Mouse (Mus musculus) c-Kit-positive CD71-positive TER-119-positive erythroid progenitor cells, embryonic 14.5 days (primary cell): ENCODE data around the gene Gata3.
A peak's percentile ranks its signal among the peaks of the same experiment; 100 is the strongest.

Source experiments
- DNase-seq: peaks from one replicate; pipeline ENCODE4 v3.0.0-alpha.2; 2013; ENCODE audit warnings: low spot score

Gata3 gene

GRCm38 (mm10) chr2:9886031-9886430 is 3.8 kb downstream of the Gata3 start:
- DNase-seq: no peak

DNA sequence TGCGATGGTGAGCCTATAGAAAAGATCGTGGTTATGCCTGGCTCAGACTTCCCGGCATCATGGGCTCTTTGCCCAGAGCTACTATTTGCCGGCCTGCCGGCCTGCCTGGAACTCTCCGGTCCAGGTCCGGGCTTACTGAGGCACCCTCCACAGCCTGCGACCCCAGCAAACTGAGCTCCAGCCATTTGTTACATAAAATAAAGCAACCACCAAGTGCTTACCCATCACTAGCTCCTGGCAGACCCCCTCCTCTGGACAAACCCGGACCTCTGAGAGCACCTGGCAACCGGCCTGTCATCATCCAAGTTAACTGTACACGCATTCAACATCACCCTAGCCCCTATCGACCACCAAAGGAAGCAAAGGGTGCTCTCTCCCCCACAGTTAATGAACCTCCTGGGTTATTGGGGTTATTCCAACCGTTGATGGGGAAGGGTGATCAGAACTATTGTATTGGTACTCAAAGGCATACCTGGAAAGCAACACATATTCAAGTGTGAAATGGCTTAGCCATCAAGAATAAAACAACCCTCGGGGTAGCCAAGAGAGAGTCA is 4.5 kb downstream of the Gata3 start:
- DNase-seq: no peak

GRCm38 (mm10) chr2:9884533-9885216 is 5.2 kb downstream of the Gata3 start:
- DNase-seq: no peak

DNA sequence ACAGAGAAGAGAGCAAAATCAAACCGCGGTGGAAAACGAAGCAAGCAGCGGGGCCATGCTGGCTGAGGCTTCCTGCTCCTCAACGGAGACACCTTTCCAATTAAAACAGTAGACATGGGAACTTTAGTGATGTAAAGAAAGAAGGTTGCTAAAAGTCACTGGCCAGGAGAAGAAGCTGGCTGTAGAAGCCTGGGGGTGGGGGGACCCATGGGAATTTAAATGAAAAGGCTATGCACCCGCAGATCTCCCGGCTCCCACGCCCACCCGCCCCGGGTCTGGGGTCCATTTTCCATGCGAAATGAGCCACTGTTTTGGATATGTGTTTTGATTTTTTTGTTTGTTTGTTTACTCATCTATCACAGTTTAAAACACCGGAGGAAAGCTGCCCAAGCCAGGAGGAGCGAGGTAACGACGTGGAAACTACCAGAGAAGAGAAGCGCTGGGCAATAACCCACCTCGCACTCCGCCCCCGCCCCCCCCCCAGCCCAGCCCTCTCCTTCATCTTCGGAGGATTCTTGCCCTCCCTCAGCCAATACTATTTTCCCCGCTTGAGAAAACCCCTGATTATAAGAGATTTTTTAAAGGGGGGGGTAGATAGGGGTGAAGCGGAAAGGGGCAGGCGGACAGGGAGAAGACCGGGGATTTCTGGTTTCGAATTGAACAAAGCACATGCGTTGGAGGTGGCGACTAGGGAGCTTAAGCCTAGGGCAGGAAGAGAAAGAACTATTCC is 5.9 kb downstream of the Gata3 start:
- no peak for DNase-seq

DNA sequence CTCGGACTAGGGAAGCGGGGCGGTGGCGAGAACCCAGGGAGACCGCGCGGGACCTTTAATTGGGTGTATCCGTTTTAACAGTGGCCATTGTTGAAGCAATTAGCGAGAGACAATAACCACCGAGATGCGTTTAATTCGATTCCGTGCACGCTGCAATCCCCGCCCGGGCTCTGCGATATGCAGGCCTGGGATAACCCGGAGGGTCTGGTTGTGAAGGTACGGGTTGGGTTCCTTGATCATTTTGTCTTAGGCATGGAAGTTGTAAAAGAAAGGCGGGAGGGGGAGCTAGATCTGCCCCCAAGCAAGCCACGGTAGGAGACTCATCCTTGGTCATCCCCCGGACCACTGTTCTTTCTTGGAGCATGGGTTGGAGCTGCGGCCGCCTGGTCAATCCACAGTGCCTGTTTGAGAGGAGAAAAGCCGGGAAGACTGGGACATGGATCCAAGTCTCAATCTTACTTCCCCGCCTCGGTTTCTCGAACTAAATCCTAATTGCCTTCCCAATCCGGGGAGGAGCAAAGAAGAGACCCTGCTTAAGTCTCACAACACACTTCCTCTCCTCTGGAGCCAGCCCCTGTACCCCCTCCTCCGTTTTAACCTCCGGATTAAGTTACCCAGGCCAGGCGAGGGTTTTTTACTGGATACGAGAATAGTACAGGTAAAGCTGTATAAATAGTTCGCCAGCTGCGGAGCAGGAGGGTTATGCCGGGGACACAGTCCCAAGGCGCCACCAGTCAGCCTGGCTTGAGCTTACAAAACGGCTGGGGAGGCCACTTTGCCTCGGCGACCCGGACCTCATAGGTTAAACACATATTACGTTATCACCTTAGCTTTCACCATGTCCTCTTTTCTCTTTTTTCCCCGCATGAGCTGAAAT is 6.7 kb downstream of the Gata3 start:
- no peak for DNase-seq

DNA sequence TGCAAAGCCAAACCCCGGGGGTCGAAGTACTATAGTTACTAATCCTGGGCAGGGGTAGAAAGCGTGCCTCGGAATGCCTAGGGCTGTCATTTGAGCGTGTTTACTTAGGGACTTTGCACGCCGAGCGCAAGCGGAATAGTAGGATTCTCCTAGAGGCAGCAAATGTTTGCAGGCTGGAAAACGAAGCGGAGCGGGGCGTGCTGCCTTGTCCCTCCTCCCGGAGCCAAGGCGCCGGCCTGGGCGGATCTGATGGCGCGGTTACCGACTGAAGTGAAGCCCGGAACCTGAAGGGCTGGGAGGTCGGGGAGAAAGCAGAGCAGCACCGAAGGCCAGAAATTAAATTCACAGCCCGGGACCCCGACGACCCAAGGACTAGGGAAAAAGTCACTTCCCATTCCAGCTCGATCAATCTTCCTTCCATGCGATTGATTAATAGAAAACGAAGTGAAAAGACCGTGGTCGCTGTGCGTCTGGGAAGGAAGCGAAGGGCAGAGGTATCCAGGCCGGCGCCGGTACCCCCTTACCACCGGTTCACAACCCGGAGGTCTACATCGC is 7.4 kb downstream of the Gata3 start:
- DNase-seq: no peak

- DNase-seq: no peak
Observed at GRCm38 (mm10) chr2:9881611-9882023, 8.2 kb downstream of the Gata3 start.

DNA sequence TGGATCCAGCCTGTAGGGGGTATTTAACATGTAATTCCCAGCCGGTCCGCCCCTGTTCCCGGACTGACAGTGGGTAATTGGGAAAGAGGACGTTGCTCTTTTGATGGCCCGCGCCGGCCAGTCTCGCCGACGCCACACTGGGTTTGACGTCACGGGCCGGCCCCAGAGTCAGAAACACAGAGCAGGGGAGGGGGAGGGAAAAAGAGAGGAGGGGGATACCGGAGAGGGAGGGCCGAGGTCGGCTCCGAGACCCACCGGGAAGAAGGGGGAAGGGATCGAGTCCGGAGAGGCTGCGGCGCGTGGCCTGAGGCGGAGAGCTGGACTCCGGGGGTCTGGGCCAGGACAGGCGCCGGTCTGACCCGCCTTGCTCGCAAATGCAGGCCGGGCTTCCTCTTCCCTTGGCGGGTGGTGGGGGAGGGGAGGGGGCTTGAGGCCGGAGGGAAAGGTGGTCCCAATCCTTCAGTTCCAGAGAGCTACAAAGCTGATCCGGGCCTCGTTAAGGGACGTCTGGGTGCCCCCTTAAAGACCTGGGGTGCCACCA is 8.7 kb downstream of the Gata3 start, which contains the start of gene 4930412O13Rik:
Gene 4930412O13Rik (plus strand): TSS at position 202 of the 541 bp plus-strand sequence.
- no peak for DNase-seq

DNA sequence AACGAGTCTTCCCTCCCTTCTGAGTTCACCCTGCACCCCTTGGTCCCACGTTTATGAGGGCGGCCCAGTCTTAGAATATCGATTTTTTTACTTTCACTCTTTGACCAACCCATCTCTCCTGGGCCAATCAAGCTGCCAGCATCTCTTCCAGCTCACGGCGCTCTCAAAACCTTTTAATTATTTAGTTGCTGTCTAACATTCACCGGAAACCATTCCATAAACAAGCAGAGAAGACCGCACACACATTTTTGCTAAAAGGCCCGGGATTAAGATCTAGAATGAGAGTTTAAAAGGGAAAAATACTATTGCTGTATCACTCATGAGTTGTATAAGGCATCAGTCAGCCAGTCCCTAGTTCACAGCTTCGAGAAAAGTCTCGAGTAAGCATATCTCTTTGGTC is 9.6 kb downstream of the Gata3 start:
- DNase-seq: no peak

GRCm38 (mm10) chr2:9879493-9879892 is 10.3 kb downstream of the Gata3 start:
- DNase-seq: peak; percentile 74

- peak; percentile 10 for DNase-seq
Observed at GRCm38 (mm10) chr2:9879092-9879491, 10.7 kb downstream of the Gata3 start.

DNA sequence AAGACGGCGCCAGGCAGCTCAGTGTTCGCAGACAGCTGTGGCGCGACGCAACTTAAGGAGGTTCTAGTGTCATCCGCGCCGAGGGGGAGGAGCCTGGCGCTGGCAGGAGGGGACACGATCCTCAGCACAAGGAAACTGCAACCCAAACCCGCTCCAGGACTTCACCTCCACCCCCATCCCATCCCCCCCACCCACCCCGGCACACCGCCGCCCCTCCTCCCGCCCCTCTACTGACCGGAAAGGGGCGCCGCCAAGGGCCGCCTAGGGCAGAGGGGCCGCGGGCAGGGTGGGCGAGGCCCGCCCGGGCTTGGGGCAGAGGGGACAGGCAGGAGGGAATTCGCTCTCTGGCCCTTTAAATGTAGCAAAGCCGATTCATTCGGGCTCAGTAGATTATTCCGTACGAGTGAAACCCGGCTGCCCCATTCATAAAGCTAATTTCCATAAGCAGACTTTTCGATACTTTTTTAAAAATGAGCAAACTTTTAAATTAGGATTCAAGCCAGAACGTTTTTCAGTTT is 11.2 kb downstream of the Gata3 start:
- no peak for DNase-seq

DNA sequence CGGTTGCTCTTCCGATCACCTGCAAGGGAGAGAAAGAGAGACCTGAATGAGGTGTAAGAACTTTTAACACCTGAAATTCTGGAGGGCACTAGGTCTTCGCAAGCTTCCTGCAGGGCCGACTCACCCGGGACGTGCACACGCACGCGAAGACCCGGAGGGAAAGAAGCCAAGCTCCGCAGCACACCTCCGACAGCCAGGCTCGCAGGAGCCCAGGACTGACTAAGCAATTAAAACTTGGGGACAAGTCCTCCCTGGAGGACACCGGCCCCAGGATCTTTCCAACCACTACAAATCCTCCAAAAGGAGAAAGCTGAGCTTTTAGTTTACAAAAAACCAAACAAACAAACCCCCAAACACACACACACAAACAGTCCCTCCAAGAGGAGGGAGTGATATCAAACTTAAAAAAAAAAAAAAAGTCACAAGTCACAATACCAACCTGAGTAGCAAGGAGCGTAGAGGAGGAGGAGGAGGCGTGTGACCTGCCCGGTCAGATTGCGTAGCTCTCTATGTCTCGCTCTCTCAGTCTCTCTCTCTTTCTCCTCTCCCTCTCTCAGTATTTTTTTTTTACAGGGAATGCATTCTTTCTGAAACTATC is 11.8 kb downstream of the Gata3 start:
- no peak for DNase-seq

GRCm38 (mm10) chr2:9877326-9877690 is 12.5 kb downstream of the Gata3 start:
- no peak for DNase-seq

- DNase-seq: no peak
Observed at GRCm38 (mm10) chr2:9876621-9877325, 13.1 kb downstream of the Gata3 start.

DNA sequence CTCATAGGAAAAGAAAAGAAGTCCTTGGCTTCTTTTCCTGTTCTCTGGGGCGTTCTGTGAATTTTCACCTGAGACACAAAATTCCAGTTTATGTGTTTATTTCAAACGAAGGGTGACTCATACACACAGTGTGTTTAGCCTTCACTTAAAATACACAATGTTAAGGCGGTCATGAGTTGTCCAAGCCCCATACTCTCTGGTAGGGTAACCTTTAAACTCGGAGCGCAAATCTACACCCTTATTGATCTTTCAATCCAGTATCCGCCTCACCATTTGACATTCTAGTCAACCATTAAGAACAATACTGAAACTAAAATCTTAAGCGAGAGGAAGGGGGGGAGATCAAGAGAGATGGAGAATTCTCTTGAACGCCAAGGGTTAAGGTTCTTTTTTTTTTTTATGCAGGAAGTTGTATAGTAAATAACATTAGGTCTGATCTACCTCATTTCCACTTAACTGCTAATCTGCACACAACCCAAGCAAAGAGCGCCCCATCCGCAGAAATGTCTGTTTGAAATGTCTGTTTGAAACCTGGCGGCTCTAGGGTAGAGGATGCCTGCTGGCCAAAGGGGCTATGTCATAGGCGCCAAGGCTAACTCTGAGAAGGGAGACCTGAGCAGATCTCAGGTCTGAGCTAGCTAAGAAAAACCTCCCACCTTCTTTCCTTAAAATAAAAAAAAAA is 14.0 kb downstream of the Gata3 start:
- DNase-seq: no peak

DNA sequence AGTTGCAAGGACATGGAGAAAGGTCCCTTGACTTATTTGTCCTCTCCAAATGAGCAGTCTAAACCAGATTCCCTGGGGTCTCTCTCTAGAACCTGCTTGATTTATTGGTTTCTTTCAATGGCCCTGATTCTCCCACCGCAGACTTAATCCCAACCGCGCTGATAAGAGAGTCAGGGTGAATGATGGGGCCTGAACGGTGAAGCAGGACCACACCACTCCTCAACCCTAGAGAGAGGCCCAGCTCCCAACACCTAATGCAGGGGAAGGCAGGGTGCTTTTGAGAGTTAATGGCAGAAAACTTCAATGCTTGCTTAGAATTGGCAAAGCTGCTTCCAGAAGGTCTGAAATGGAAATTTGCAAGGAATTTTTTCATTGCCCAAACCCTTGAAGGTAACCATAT is 14.6 kb downstream of the Gata3 start:
- DNase-seq: no peak

DNA sequence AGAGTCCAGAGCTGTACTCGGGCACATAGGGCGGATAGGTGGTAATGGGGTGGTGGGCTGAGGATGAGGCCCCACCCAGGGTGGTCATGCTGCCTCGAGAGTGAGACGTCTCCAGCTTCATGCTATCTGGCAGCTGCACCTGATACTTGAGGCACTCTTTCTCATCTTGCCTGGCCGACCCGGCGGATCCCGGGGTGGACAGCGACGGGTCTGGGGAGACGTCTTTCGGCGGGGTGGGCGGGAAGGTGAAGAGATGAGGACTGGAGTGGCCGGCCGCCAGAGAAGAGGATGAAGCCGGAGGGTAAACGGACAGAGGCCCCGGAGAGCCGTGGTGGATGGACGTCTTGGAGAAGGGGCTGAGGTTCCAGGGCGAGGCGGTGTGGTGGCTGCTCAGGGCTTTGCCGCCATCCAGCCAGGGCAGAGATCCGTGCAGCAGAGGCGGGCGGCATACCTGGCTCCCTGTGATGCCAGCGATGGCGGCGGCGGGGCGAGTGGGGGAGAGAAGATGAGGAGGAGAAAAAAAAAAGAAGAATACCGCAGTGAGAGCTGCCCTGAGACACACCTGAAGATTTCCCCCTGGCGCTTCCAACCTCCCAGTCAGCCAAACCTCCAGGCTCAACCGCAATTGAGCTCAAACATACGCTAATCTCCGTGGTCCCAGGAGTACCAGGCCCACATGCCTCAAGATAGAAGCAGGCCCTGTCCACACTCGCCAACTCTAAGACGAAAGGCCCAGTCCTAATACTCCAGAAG is 15.2 kb downstream of the Gata3 start:
- DNase-seq: no peak

GRCm38 (mm10) chr2:9873757-9874156 is 16.1 kb downstream of the Gata3 start:
- DNase-seq: no peak
